Mouse (Mus musculus) spleen, adult 2 months (tissue): Measurements from ENCODE around the gene Olfr1291-ps1.

Experiments used
- CTCF ChIP-seq: fragments of 200-500 bp; IDR thresholded peaks from 2 replicates; pipeline ENCODE4 v1.5.1; 2011; ENCODE audit warnings: mild to moderate bottlenecking, inconsistent platforms; ENCODE audit not compliant: insufficient read depth, insufficient read length, insufficient replicate concordance; ENCODE audit errors: extremely low read depth
- POLR2A ChIP-seq: fragments of 200-500 bp; IDR thresholded peaks from 2 replicates; pipeline ENCODE4 v1.6.1; 2011; ENCODE audit warnings: low read depth, low read length, inconsistent platforms

DNA sequence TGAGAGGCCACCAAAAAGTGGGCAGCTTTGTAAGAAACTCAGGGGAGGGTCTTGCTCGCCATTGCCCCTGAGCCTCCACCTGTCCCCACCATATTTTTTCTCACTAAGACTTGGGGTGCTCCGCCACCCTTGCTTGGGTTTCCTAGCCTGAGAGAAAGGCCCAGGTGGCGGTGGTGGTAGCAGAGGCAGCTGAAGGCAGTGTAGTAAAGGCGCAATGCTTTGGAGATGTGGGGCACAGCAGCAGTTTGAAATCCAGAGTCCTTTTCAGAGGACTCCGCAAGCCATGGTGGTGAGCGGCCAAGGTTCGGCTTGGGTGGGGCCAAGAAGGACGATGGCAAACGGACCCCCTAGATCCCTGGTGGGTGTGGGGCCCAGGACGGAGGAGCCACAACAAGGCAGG lies 20.5 kb downstream of the Olfr1291-ps1 start:
- TF ChIP-seq POLR2A (no peak), CTCF (no peak)
